Mouse (Mus musculus) inflammation-experienced regulatory T-cells, adult 6 months (primary cell): Measurements from ENCODE around the gene Med16. TPM values are rescaled to one million over a fixed set of nuclear protein-coding genes. Genes with fewer than 3 reads are reported as not detected.

ENCODE experiments used
- ATAC-seq: one replicate; pipeline ENCODE4 v1.8.0; 2017
- polyA plus RNA-seq, 3 experiments: library from polyadenylated mRNA; unstranded; fragments of 100-300 nt; shearing (Covaris generic); gene quantifications; one replicate each; pipeline ENCODE4 v1.2.1; 2017

Gene Med16
- polyA plus RNA-seq, 3 experiments from 2014 or later: 5.7 to 7.9 (median 7.1) TPM

DNA sequence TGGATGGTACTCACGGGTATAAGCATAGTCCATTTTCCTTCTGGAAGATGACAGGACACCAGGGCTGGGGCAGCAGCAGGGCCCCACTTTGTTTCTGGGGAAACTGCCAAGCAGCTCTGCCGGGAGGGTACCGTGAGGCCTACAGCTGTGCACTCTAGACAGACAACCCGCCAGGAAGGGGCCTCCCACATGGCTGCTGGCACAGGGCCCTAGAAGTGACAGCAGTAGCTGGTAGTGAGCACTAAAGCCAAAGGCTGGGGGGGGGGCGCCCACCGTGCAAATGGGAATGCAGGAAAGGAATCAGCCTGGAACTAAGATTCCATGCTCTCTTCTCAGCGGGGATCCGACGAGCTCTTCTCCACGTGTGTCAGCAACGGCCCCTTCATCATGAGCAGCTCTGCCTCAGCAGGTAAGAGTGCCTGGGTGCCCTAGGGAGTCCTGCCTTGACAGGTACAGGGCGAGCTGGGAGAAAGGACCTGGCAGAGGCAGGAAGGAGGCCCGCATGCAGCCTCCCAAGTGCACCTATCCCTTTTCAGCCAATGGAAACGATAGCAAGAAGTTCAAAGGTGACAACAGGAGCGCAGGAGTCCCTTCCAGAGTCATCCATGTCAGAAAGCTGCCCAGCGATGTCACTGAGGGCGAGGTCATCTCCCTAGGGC lies 50.2 kb downstream of the Med16 start:
- no peak for ATAC-seq

DNA sequence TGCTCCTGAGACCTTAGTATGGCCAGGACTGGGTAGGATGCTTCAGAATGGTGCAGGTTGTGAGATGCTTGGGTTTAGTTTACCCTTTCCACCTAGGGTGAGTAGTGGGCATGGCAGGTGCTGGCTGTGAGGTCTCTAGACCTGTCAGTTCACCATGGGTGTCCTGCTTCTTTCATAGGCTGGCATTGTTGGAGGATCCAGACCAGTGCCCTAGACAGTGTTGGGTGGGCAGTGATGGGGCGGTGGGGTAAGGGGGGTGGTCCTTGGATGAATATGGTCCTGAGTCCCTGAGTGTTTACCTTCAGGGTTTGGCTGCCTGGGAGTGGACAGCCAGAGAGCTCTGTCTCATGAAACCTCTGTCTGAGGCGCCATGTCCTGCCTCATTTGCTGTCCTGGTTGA lies 50.8 kb downstream of the Med16 start:
- ATAC-seq: no peak

DNA sequence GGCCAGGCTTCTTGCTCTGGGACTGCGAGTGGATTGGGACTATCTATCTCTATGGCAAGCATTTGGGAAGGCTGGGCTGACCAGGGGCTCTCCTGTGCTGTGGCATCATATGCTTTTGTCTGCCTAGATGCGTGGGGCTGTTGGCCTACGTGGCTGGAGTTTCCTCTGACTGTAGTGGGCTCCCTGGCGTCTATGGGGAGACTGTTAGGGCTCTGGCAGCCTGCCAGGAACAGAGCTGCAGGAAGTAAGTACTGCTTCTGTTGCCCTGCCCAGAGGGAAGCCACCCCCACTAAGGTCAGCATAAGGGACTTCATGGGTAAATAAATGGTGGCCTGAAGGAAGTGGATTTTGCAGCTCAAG lies 51.3 kb downstream of the Med16 start:
- no peak for ATAC-seq

GRCm38 (mm10) chr10:79856704-79857451 lies 51.8 kb downstream of the Med16 start:
- ATAC-seq: no peak

DNA sequence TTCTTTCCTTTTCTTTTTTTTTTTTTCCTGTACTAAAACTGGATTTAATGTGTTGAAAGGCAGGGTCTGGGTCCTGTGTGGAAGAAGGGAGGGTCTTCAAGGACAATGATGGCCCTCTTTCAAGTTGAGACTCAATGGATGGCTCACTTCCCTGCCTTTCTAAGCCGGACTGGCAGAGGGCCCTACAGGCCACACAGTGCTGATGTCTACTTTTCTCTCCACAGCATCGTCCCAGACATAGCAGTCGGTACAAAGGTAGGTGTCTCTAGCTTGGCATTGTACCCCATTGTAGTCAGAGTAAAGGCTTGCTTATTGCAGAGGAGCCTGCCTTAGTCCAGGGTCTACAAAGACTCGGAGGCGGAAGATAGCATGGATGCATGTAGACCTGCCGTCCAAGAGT lies 52.4 kb downstream of the Med16 start:
- ATAC-seq: no peak

- ATAC-seq: no peak
Measured at GRCm38 (mm10) chr10:79855558-79856184, 53.1 kb downstream of the Med16 start.

DNA sequence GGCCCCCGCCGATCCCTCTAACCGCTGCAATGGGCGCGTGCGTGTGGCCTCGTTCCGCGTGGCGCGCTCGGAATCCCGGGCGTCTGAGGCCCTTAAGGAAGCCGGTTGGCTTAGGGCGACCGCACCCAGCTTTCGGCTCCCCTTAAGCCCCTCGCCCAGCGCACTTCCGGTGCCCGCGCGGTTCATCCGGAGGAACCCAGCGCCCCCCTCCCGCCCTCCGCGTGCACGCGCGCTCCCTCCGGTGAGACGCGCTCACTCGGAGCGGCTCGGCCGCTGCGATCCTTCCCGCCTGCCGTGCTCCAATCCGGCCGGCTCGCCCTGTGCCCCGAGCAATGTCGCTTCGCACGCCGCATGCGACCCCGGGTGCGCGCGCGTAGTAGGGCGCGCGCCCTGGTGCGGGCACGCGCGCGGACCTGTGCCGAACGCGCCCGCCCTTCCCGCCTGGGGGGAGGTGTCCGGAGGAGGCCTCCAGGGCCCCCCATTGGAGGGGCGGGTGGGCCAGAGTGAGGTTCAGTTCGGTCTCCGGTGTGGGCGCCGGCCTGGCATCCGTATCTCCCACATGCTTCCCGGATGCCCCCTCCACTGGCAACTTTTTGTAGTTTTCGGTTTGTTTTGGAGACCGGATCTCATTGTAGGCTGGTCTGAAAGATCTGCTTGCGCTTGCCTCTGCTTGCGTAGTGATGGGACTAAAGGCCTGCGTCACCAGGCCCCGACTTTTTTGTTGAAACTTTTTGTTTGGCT lies 53.8 kb downstream of the Med16 start:
- peak; percentile 23 for ATAC-seq

GRCm38 (mm10) chr10:79853860-79854795 lies 54.6 kb downstream of the Med16 start, which contains the start of gene Ptbp1:
Gene Ptbp1 (plus strand): TSS chr10:79854427.
- ATAC-seq: peak; percentile 80

- no peak for ATAC-seq
Measured at GRCm38 (mm10) chr10:79853392-79853791, 55.3 kb downstream of the Med16 start.

DNA sequence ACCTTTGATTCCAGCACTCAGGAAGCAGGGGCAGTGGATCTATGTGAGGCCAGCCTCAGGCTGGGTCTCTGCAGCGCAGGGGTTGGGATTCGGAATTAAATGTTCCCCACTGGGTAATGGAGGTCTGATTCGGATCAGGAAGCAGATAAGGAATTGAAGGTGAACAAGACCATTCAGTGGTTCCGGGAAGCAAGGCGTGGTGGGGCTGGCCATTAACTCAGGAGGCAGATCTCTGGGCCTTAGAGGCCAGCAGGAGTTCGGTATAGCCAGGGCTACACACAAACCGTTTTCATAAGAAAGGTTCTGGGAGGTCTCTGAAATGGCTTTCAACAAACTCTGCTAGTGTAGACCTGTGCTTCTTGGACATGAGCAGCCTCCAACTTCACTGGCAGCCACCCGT lies 55.9 kb downstream of the Med16 start:
- ATAC-seq: no peak

GRCm38 (mm10) chr10:79852107-79852789 lies 56.5 kb downstream of the Med16 start:
- no peak for ATAC-seq

GRCm38 (mm10) chr10:79851653-79852052 lies 57.1 kb downstream of the Med16 start:
- ATAC-seq: no peak

DNA sequence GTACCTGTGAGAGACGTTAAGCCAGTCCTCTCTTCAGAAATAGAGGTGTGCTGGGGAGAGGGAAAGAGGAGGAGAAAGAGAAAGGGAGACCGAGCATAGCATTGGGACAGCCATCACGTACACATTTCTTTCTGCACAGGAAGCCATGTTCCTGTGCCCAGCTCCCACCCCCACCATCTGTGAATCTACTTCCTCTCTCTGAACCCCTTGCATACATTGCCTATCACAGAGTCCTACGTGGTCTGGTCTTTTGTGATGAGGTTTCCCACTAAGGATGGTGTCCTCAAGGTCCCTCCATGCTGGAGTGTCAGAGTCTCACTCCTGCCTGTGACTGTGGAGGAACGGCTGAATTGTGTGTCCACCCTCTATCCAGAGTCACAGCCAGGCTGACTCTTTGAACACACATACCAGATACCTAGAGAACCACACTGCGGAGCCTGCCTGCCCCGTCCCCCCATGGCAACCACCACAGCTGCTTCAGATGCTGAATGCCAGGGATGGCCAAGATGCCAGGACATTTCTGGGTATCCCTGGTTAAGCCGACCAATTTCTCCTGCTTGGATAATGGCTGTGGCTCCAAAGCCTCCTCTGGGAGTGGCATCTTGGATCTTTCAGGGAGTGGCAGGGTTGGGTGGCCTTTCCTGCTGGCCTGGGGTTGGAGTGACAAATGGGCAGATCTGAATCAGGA lies 58.6 kb downstream of the Med16 start:
- ATAC-seq: no peak

GRCm38 (mm10) chr10:79846553-79846952 lies 62.2 kb downstream of the Med16 start:
- ATAC-seq: no peak

Other genes with a start within 250 kb of the Med16 start
- gene Madcam1, start 244.4 kb downstream of the Med16 start, polyA plus RNA-seq: not detected
- gene Tpgs1, start 239.6 kb downstream of the Med16 start, polyA plus RNA-seq: 10 to 100 TPM; 15.9 to 25.7 (median 17.5) TPM
- gene Cdc34, start 226.7 kb downstream of the Med16 start, polyA plus RNA-seq: 10 to 100 TPM; 13.9 to 26.7 (median 20.5) TPM
- gene Gzmm, start 219.9 kb downstream of the Med16 start, polyA plus RNA-seq: 1 to 10 TPM in 1 of 3 experiments, under 1 TPM in 2; 0.62 to 3.2 (median 0.94) TPM
- gene Bsg, start 204.4 kb downstream of the Med16 start, polyA plus RNA-seq: 100 to 1,000 TPM; 116 to 152 (median 121) TPM
- not detected for gene Hcn2, start 192.3 kb downstream of the Med16 start, polyA plus RNA-seq
- gene Polrmt, start 162.3 kb downstream of the Med16 start, polyA plus RNA-seq: 10 to 100 TPM; 10.6 to 19.2 (median 17.1) TPM
- gene Fgf22, start 153.8 kb downstream of the Med16 start, polyA plus RNA-seq: under 1 TPM in 1 of 3 experiments, not detected in 2; 0.24 TPM
- gene Rnf126, start 142.0 kb downstream of the Med16 start, polyA plus RNA-seq: 1 to 10 TPM; 2.1 to 2.8 (median 2.7) TPM
- 1 to 10 TPM in 1 of 3 experiments, under 1 TPM in 1, not detected in 1; 0.21 to 1.2 TPM for gene Fstl3, start 131.7 kb downstream of the Med16 start, polyA plus RNA-seq
- 1 to 10 TPM in 1 of 3 experiments, under 1 TPM in 1, not detected in 1; 0.57 to 1.1 TPM for gene Prss57, start 118.0 kb downstream of the Med16 start, polyA plus RNA-seq
- under 1 TPM in 1 of 3 experiments, not detected in 2; 0.43 TPM for gene Palm, start 115.4 kb downstream of the Med16 start, polyA plus RNA-seq
- not detected for gene Misp, start 87.9 kb downstream of the Med16 start, polyA plus RNA-seq
- gene Ptbp1, start 54.5 kb downstream of the Med16 start, polyA plus RNA-seq: 100 to 1,000 TPM in 2 of 3 experiments, 10 to 100 TPM in 1; 97.4 to 169 (median 149) TPM
- gene Prtn3, start 34.4 kb downstream of the Med16 start, polyA plus RNA-seq: not detected
- 1 to 10 TPM; 1.6 to 3.3 (median 2.2) TPM for gene Plppr3, start 34.3 kb downstream of the Med16 start, polyA plus RNA-seq
- not detected for gene Elane, start 22.7 kb downstream of the Med16 start, polyA plus RNA-seq
- not detected for gene Cfd, start 18.1 kb downstream of the Med16 start, polyA plus RNA-seq
- 1 to 10 TPM in 1 of 3 experiments, not detected in 2; 5.5 TPM for gene Gm26602, start 1.9 kb upstream of the Med16 start, polyA plus RNA-seq
- not detected for gene Kiss1r, start 8.0 kb upstream of the Med16 start, polyA plus RNA-seq
- gene R3hdm4, start 12.3 kb upstream of the Med16 start, polyA plus RNA-seq: 100 to 1,000 TPM in 1 of 3 experiments, 10 to 100 TPM in 2; 96.5 to 106 (median 96.9) TPM
- gene Arid3a, start 18.1 kb upstream of the Med16 start, polyA plus RNA-seq: 1 to 10 TPM; 2.1 to 3.5 (median 2.4) TPM
- 10 to 100 TPM; 66.6 to 85.2 (median 74.2) TPM for gene Wdr18, start 51.2 kb upstream of the Med16 start, polyA plus RNA-seq
- under 1 TPM in 2 of 3 experiments, not detected in 1; 0.16 to 0.20 TPM for gene Grin3b, start 61.8 kb upstream of the Med16 start, polyA plus RNA-seq
- 1 to 10 TPM; 2.0 to 2.5 (median 2.0) TPM for gene Tmem259, start 75.4 kb upstream of the Med16 start, polyA plus RNA-seq
- 100 to 1,000 TPM; 672 to 989 (median 979) TPM for gene Cnn2, start 79.7 kb upstream of the Med16 start, polyA plus RNA-seq
- 10 to 100 TPM; 10.7 to 14.2 (median 13.3) TPM for gene Abca7, start 87.6 kb upstream of the Med16 start, polyA plus RNA-seq
- gene Arhgap45, start 107.7 kb upstream of the Med16 start, polyA plus RNA-seq: 100 to 1,000 TPM; 242 to 254 (median 251) TPM
- gene Polr2e, start 130.9 kb upstream of the Med16 start, polyA plus RNA-seq: 100 to 1,000 TPM; 137 to 227 (median 211) TPM
- 100 to 1,000 TPM; 346 to 445 (median 381) TPM for gene Gpx4, start 138.2 kb upstream of the Med16 start, polyA plus RNA-seq
- gene Sbno2, start 196.6 kb upstream of the Med16 start, polyA plus RNA-seq: 10 to 100 TPM; 30.4 to 39.1 (median 32.6) TPM
- 10 to 100 TPM; 23.5 to 30.3 (median 25.5) TPM for gene Stk11, start 206.9 kb upstream of the Med16 start, polyA plus RNA-seq
- gene Atp5d, start 229.7 kb upstream of the Med16 start, polyA plus RNA-seq: 100 to 1,000 TPM; 297 to 357 (median 299) TPM
- gene Cbarp, start 231.9 kb upstream of the Med16 start, polyA plus RNA-seq: 1 to 10 TPM in 2 of 3 experiments, under 1 TPM in 1; 0.60 to 2.3 (median 1.3) TPM
- gene Midn, start 239.3 kb upstream of the Med16 start, polyA plus RNA-seq: 1 to 10 TPM; 7.3 to 9.3 (median 7.5) TPM